Comparison of ENCODE assay signal across 27 mouse cellular contexts in the genomic region with DNA sequence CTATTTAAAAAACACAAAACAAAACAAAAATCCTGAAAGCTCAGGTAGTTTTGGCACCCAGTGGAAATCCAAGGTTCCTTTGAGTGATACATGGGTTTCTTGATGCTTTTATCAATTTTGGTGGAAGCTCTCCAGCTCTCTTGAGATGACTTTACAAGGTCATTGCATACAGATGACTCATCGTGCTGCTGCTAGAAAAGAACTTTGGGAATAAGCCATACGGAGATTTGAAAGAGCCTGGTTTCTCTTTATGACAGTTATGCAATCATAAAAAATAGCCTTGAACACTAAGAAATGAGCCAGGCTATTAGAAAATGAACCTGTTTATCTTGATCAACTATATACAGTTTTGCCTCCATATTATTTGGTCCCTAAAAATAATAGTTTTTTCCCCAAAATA.
DNase-seq lines count a peak whose midpoint lies in the region; TF ChIP-seq lines count a peak whose summit lies in the region.
"Had no signal": no experiment of that assay in that cellular context is flagged by ENCODE, and none has a peak within 500 bp of the region (broad histone marks: within the 10 kb centered on the region; RNA-seq: fewer than 3 reads in every experiment).

No protein-coding gene starts in this region.

- 80% methylated on average over 2 of the region's 2 CpGs for WGBS in liver, adult 2 months

- TF ChIP-seq CTCF in liver, adult 2 months (IDR thresholded peaks at IDR 0.05; ENCODE audit: low read depth, low read length), result no peak

- H3K27ac ChIP-seq in liver, adult 2 months (replicated peaks; ENCODE audit: insufficient read depth, low read depth, low read length), result no peak overlapping the region
- H3K27ac ChIP-seq: embryonic facial prominence, embryonic 10.5 days; forebrain, embryonic 10.5 days; heart, adult 2 months; heart, embryonic 15.5 days; hindbrain, postnatal 0 days; kidney, embryonic 15.5 days; left cerebral cortex, adult 2 months; limb, embryonic 15.5 days; stomach, embryonic 15.5 days had no signal

- H3K4me3 ChIP-seq in liver, adult 2 months (ENCODE audit: insufficient read depth, low read depth, low read length), result no peak overlapping the region
- H3K4me3 ChIP-seq: embryonic facial prominence, embryonic 10.5 days; forebrain, embryonic 10.5 days; heart, adult 2 months; heart, embryonic 15.5 days; kidney, embryonic 15.5 days; left cerebral cortex, adult 2 months; limb, embryonic 15.5 days; stomach, embryonic 15.5 days had no signal

- no peaks in the 10 kb centered on the region for H3K4me1 ChIP-seq in liver, adult 2 months (ENCODE audit: control insufficient read depth, insufficient read depth, low read length)
- H3K4me1 ChIP-seq: embryonic facial prominence, embryonic 10.5 days; forebrain, embryonic 10.5 days; kidney, embryonic 15.5 days; limb, embryonic 15.5 days; stomach, embryonic 15.5 days had no signal

- no peaks in the 10 kb centered on the region for H3K27me3 ChIP-seq in liver, adult 2 months (ENCODE audit: control insufficient read depth, insufficient read depth, low read length)
- H3K27me3 ChIP-seq: heart, embryonic 15.5 days; kidney, embryonic 15.5 days; limb, embryonic 15.5 days; stomach, embryonic 15.5 days had no signal

- H3K79me2 ChIP-seq in liver, adult 2 months (ENCODE audit: control insufficient read depth, insufficient read depth, low read length), result no peaks in the 10 kb centered on the region

- DNase-seq in adrenal gland, adult 8-10 months, result peak; percentile 18
- no peak for DNase-seq in adrenal gland, postnatal 25 days
- peak; percentile 17 for DNase-seq in liver, adult 2 months (ENCODE audit: extremely low read depth, low read depth, low spot score)
- DNase-seq in liver (no peak), 3T3-L1 (ENCODE audit: low read depth, low spot score) (peak; percentile 88)
- peak; percentile 66 for DNase-seq in brain, adult 2 months (ENCODE audit: low read depth, low spot score)
- no peak for DNase-seq in left cerebral cortex, adult 9 months (ENCODE audit: low spot score in 2 of 2)
- DNase-seq in gastrocnemius, adult 18-20 months (ENCODE audit: low spot score), result no peak
- DNase-seq: B cell, adult 2 months; cerebellum, adult 11 months; cerebellum, adult 9-11 months; gastrocnemius, postnatal 36 days; heart, adult 2 months; kidney, postnatal 36 days; left cerebral cortex, postnatal 4 days; lung, postnatal 4 days; midbrain, embryonic 14.5 days; right cerebral cortex, postnatal 4 days; thymus, postnatal 36 days had no signal

- TF ChIP-seq POLR2A in liver, adult 2 months (IDR thresholded peaks at IDR 0.05; ENCODE audit: extremely low read depth, insufficient read depth, low read length), result no peak

- no peaks in the 10 kb centered on the region for H3K36me3 ChIP-seq in liver, adult 2 months (ENCODE audit: control insufficient read depth, insufficient read depth, low read length)
- H3K36me3 ChIP-seq: embryonic facial prominence, embryonic 10.5 days; forebrain, embryonic 10.5 days; heart, embryonic 15.5 days; kidney, embryonic 15.5 days; limb, embryonic 15.5 days; stomach, embryonic 15.5 days had no signal

- no peak overlapping the region for H3K9ac ChIP-seq in liver, adult 2 months (ENCODE audit: low read depth, low read length)
- H3K9ac ChIP-seq: heart, embryonic 15.5 days; kidney, embryonic 15.5 days; limb, embryonic 15.5 days; stomach, embryonic 15.5 days had no signal

Comparison
In these comparisons a context has a peak if more than half of its experiments do, and no peak if none do; other contexts are left out.
1. DNase-seq: peak in adrenal gland, adult 8-10 months (single experiment), liver, adult 2 months (single experiment), 3T3-L1 (single experiment) and brain, adult 2 months (single experiment); none in adrenal gland, postnatal 25 days (single experiment), liver (single experiment), left cerebral cortex, adult 9 months (0 of 2) and gastrocnemius, adult 18-20 months (single experiment).